ENCODE assay signal across 11 mouse cellular contexts in the genomic region with DNA sequence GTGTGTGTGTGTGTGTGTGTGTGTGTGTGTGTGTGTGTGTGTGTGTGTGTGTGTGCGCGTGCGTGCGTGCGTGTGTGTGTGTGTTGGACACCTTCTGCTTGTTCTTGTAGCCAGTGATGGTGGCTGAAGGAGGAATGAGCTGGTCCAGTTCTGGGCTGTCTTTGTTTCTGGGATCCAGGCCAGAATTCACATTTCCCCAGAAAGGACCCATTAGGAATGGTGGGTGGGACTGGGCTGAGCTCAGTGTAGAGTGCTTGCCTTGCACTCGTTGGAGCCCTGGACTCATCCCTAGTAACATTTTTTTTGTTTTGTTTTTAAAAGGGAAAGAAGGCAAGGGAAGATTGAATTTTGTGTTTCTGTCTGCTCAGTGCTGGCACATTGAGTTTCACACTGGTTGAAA. TPM values are rescaled to one million over a fixed set of nuclear protein-coding genes. Genes with fewer than 3 reads are reported as not detected.
DNase-seq lines count a peak whose midpoint lies in the region; ATAC-seq lines count a peak whose summit lies in the region.
"Had no signal": no experiment of that assay in that cellular context is flagged by ENCODE, and none has a peak within 500 bp of the region (broad histone marks: within the 10 kb centered on the region; RNA-seq: fewer than 3 reads in every experiment).

No protein-coding gene starts in this region.

- H3K4me3 ChIP-seq in embryonic facial prominence, embryonic 14.5 days (ENCODE audit: low read depth, low read length): no peak overlapping the region
- no peak overlapping the region for H3K4me3 ChIP-seq in embryonic facial prominence, embryonic 10.5 days
- H3K4me3 ChIP-seq in neural tube, embryonic 13.5 days: no peak overlapping the region

- H3K4me1 ChIP-seq in embryonic facial prominence, embryonic 14.5 days (ENCODE audit: control insufficient read depth, insufficient read depth, low read length): peaks cover 11% of the 10 kb centered on the region
- H3K4me1 ChIP-seq in embryonic facial prominence, embryonic 10.5 days: peaks cover 13% of the 10 kb centered on the region
- no peaks in the 10 kb centered on the region; the same call in 1 of the 2 replicates for H3K4me1 ChIP-seq in neural tube, embryonic 13.5 days (replicated peaks)

- WGBS in embryonic facial prominence, embryonic 14.5 days: 80% methylated on average over 6 of the region's 6 CpGs
- 83% methylated on average over 6 of the region's 6 CpGs for WGBS in embryonic facial prominence, embryonic 10.5 days
- WGBS in neural tube, embryonic 13.5 days: 69% methylated on average over 3 of the region's 6 CpGs

- no peaks in the 10 kb centered on the region for H3K27me3 ChIP-seq in embryonic facial prominence, embryonic 14.5 days (replicated peaks; ENCODE audit: control insufficient read depth, insufficient read depth, low read length)
- H3K27me3 ChIP-seq in embryonic facial prominence, embryonic 10.5 days (replicated peaks; ENCODE audit: low read depth, poor library complexity, severe bottlenecking): no peaks in the 10 kb centered on the region
- no peaks in the 10 kb centered on the region for H3K27me3 ChIP-seq in neural tube, embryonic 13.5 days

- H3K9ac ChIP-seq in embryonic facial prominence, embryonic 14.5 days (ENCODE audit: low read depth, low read length): no peak overlapping the region
- H3K9ac ChIP-seq in neural tube, embryonic 13.5 days: no peak overlapping the region

- DNase-seq in embryonic facial prominence, embryonic 14.5 days (ENCODE audit: low spot score): peak; percentile 69
- no peak for DNase-seq in embryonic facial prominence, embryonic 10.5 days (ENCODE audit: low spot score)
- no peak for DNase-seq in neural tube, embryonic 10.5 days (ENCODE audit: extremely low spot score, low spot score)
- DNase-seq in kidney, postnatal 36 days: peak; percentile 55 to 74
- DNase-seq in c-Kit-positive CD71-positive TER-119-positive erythroid progenitor cells, embryonic 14.5 days (ENCODE audit: low spot score): no peak
- DNase-seq in left cerebral cortex, adult 18-20 months (ENCODE audit: low spot score in 2 of 2): no peak
- DNase-seq: cerebellum, adult 18-20 months had no signal

- H3K27ac ChIP-seq in embryonic facial prominence, embryonic 14.5 days (replicated peaks; ENCODE audit: low read depth, low read length): no peak overlapping the region
- H3K27ac ChIP-seq in embryonic facial prominence, embryonic 10.5 days (replicated peaks): no peak overlapping the region
- peak overlapping the region; percentile 13; the same call in 1 of the 2 replicates for H3K27ac ChIP-seq in neural tube, embryonic 13.5 days (replicated peaks)

- H3K4me2 ChIP-seq in embryonic facial prominence, embryonic 14.5 days (ENCODE audit: low read depth, low read length): no peak overlapping the region
- H3K4me2 ChIP-seq in neural tube, embryonic 13.5 days: no peak overlapping the region

- no peaks in the 10 kb centered on the region for H3K9me3 ChIP-seq in embryonic facial prominence, embryonic 14.5 days (ENCODE audit: control insufficient read depth, low read length)
- H3K9me3 ChIP-seq in embryonic facial prominence, embryonic 10.5 days: no peaks in the 10 kb centered on the region
- no peaks in the 10 kb centered on the region for H3K9me3 ChIP-seq in neural tube, embryonic 13.5 days

- H3K36me3 ChIP-seq in embryonic facial prominence, embryonic 14.5 days (ENCODE audit: control insufficient read depth, insufficient read depth, low read length): peaks cover 14% of the 10 kb centered on the region
- H3K36me3 ChIP-seq in embryonic facial prominence, embryonic 10.5 days (replicated peaks): peaks cover 13% of the 10 kb centered on the region
- H3K36me3 ChIP-seq in neural tube, embryonic 13.5 days: no peaks in the 10 kb centered on the region

- ATAC-seq in embryonic facial prominence, embryonic 14.5 days (ENCODE audit: low read depth): peak; percentile 78
- no peak for ATAC-seq in neural tube, embryonic 13.5 days (ENCODE audit: low read depth)
- no peak for ATAC-seq in megakaryocyte-erythroid progenitor cell, adult 5-6 weeks (replicated peaks; ENCODE audit: low FRiP score, low TSS enrichment, poor library complexity, severe bottlenecking)

RNA-seq across cellular contexts. Expression of gene 1700034J05Rik, which starts 18.3 kb away (rescaled TPM):
- polyA plus RNA-seq in embryonic facial prominence, embryonic 14.5 days (2014; fragmentation: Nextera tagmentation; extraction: Ambion mirVana): 0.31 and 0.57 TPM in 2 replicates
- 0.14 and 0.27 TPM in 2 replicates for polyA plus RNA-seq in embryonic facial prominence, embryonic 10.5 days (2016; fragmentation: Nextera tagmentation; extraction: Ambion mirVana)
- 0.14 TPM in 1 of 2 replicates, not detected in the other for polyA plus RNA-seq in neural tube, embryonic 13.5 days (2015; fragmentation: Nextera tagmentation; extraction: Ambion mirVana)
- total RNA-seq in left cerebral cortex, adult 18-20 months (2021): not detected
- not detected in 2 replicates for total RNA-seq in megakaryocyte-erythroid progenitor cell, adult 5-6 weeks (2014; fragmentation: Nextera tagmentation)
- total RNA-seq in megakaryocyte-erythroid progenitor cell, adult 5-6 weeks (2017): not detected in 2 replicates
- total RNA-seq: hematopoietic stem cell, adult 5-6 weeks; layer of hippocampus, postnatal 10 days had no signal

RNA-seq across cellular contexts. Expression of gene Ppfibp1, which starts 47.7 kb away (rescaled TPM):
- 55.5 and 59.2 TPM in 2 replicates for polyA plus RNA-seq in embryonic facial prominence, embryonic 14.5 days (2014; fragmentation: Nextera tagmentation; extraction: Ambion mirVana)
- 34.9 and 38.1 TPM in 2 replicates for polyA plus RNA-seq in embryonic facial prominence, embryonic 10.5 days (2016; fragmentation: Nextera tagmentation; extraction: Ambion mirVana)
- 15.2 and 17.7 TPM in 2 replicates for polyA plus RNA-seq in neural tube, embryonic 13.5 days (2015; fragmentation: Nextera tagmentation; extraction: Ambion mirVana)
- 10 to 100 TPM; 54.5 to 60.4 TPM for total RNA-seq in left cerebral cortex, adult 18-20 months (2021)
- total RNA-seq in megakaryocyte-erythroid progenitor cell, adult 5-6 weeks (2014; fragmentation: Nextera tagmentation): 1.2 and 6.5 TPM in 2 replicates
- 6.1 and 11.4 TPM in 2 replicates for total RNA-seq in megakaryocyte-erythroid progenitor cell, adult 5-6 weeks (2017)

Comparison
In these comparisons a context has a peak if more than half of its experiments do, and no peak if none do; other contexts are left out.
1. DNase-seq: peak in embryonic facial prominence, embryonic 14.5 days (single experiment) and kidney, postnatal 36 days (2 of 2); none in embryonic facial prominence, embryonic 10.5 days (single experiment), neural tube, embryonic 10.5 days (single experiment), c-Kit-positive CD71-positive TER-119-positive erythroid progenitor cells, embryonic 14.5 days (single experiment) and left cerebral cortex, adult 18-20 months (0 of 2).